Mouse (Mus musculus): Measurements from ENCODE around the gene Psip1. TPM values are rescaled to one million over a fixed set of nuclear protein-coding genes. Genes with fewer than 3 reads are reported as not detected.
"Not testable (repeated sequence)": the region's sequence is repeated elsewhere in the genome, so short reads cannot be mapped to it uniquely, and the experiment has no call there.

Gene Psip1
- polyA plus RNA-seq (2014; fragmentation: Nextera tagmentation; extraction: Ambion mirVana): 92.6 and 99.9 TPM in 2 replicates

DNA sequence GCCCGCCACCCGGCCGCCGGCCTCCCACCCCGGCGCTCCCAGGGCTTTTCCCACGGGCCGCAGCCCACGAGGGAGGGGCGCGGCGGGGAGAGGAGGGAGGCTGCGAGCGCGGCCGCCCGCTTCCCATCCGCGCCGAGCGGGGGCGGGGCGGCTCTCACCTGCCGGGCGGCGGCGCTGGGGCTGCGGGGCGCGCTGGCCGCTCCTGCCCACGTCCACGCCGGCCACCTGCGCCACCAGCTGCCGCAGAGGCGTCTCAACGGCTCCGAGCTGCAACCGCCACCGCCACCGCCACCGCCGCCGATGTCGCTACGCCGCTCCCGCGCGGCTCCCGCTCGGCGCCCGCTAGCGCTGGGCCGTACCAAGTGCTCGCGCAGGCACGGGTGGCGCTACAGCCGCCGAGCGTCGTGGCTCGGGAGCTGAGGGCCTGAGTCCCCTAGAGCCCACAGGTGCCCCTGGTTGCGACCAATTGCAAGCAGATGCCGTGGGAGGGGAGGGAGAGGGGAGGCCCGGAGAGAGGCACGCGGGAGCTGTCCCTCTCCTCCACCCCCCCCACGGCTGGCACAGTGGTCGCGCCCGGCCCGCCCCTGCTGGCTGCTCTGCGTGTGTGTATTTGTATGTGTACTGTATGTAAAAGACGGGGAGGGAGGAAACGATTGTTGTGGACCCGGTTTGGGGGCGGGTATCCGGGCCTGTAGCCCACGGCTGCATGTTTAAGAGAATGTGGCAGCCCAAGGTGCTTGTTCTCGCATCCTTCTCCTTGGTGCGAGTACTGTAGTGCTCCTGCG is at the start of gene Psip1:
TSS of gene Psip1 (minus strand) at position 343 of the 785 bp plus-strand sequence.
- peak; percentile 84 for ATAC-seq (ENCODE audit: insufficient number of reproducible peaks, insufficient read depth, low FRiP score, low read depth)
- Histone ChIP-seq H3K27ac (replicated peaks in 1 of 2; ENCODE audit: control insufficient read depth in 1 of 2, insufficient read depth in 1 of 2, low read depth in 2 of 2, low read length in 2 of 2) (peak within 1 kb of the TSS; percentile 97 to 99), H3K27me3 (ENCODE audit: control insufficient read depth, insufficient read depth, low read length) (no peaks in the 10 kb centered on the region), H3K9ac (ENCODE audit: low read length) (peak within 1 kb of the TSS; percentile 90), H3K9me3 (ENCODE audit: control insufficient read depth, low read length) (no peaks in the 10 kb centered on the region), H3K4me2 (ENCODE audit: low read length) (peak within 1 kb of the TSS; percentile 75), H3K4me3 (ENCODE audit: control insufficient read depth in 1 of 2, insufficient read depth in 1 of 2, low read depth in 1 of 2, low read length in 2 of 2) (peak within 1 kb of the TSS; percentile 95 to 96), H3K4me1 (ENCODE audit: control insufficient read depth in 2 of 2, insufficient read depth in 2 of 2, low read length in 2 of 2) (peaks cover 4 to 17% of the 10 kb centered on the region in 2 experiments), H3K36me3 (ENCODE audit: control insufficient read depth, insufficient read depth, low read length) (peaks cover 31% of the 10 kb centered on the region)
- under 1% methylated on average over 70 of the region's 86 CpGs for WGBS

DNA sequence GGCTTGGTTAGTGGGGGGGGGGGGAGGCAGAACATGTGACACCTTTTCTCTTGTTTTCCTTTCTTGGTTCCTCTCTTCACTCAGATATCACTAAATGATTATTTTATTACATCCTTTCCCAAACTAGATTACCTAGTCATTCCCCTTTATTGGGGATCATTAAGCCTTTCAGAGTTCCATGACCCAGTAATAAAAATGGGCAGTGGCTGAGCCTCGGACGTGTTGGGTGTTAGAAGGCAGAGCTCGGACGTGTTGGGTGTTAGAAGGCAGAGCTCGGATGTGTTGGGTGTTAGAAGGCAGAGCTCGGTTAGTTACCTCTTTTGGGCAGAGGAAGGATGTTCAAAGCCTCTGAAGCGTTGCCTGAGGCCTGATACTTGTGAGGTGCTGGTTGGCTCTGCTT is 47.8 kb upstream of the Psip1 start:
- H3K9me3 ChIP-seq (ENCODE audit: control insufficient read depth, low read length): no peaks in the 10 kb centered on the region
- H3K4me1 ChIP-seq (ENCODE audit: control insufficient read depth in 2 of 2, insufficient read depth in 2 of 2, low read length in 2 of 2): no peaks in the 10 kb centered on the region
- no peak for ATAC-seq (ENCODE audit: insufficient number of reproducible peaks, insufficient read depth, low FRiP score, low read depth)
- no peaks in the 10 kb centered on the region for H3K27me3 ChIP-seq (ENCODE audit: control insufficient read depth, insufficient read depth, low read length)
- 60% methylated on average over 7 of the region's 7 CpGs for whole genome bisulfite sequencing
- no peaks in the 10 kb centered on the region for H3K36me3 ChIP-seq (ENCODE audit: control insufficient read depth, insufficient read depth, low read length)
- no peak overlapping the region for H3K4me3 ChIP-seq (ENCODE audit: control insufficient read depth in 1 of 2, insufficient read depth in 1 of 2, low read depth in 1 of 2, low read length in 2 of 2)
- no peak overlapping the region for H3K27ac ChIP-seq (replicated peaks in 1 of 2; ENCODE audit: control insufficient read depth in 1 of 2, insufficient read depth in 1 of 2, low read depth in 2 of 2, low read length in 2 of 2)
- no peak overlapping the region for H3K9ac ChIP-seq (ENCODE audit: low read length)
- no peak overlapping the region for H3K4me2 ChIP-seq (ENCODE audit: low read length)

DNA sequence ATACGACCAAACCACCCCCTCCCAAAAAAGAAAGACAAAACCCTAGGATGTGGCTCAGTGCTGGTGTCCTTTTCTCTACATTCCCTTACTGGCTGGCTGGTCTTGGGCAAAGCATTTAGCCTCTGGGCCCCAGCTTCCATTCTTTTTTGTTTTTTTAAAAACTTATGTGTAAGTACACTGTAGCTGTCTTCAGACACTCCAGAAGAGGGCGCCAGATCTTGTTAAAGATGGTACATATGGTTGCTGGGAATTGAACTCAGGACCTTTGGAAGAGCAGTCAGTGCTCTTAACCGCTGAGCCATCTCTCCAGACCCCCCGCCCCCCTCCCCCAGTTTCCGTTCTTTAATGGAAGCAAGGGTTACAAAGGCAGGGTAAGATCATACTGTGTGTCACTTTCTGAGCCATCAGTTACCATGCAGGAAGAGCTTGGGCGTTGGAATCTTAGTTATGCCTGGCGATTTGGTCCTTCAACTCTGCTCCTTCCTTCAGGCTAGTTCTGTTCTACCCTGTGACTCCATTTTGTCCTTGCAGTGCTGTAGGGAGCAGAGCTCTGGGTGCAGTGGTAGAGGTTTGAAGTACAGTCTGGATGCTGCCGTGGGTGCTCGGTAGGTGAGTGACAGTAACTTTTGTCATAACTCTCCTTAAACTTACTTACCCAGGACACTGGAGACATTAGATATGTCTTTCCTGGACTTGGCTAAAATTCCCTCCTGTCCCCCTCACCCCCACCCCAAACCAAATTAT is 47.1 kb upstream of the Psip1 start:
- H3K4me3 ChIP-seq (ENCODE audit: control insufficient read depth in 1 of 2, insufficient read depth in 1 of 2, low read depth in 1 of 2, low read length in 2 of 2): no peak overlapping the region
- no peaks in the 10 kb centered on the region for H3K9me3 ChIP-seq (ENCODE audit: control insufficient read depth, low read length)
- no peak overlapping the region for H3K27ac ChIP-seq (replicated peaks in 1 of 2; ENCODE audit: control insufficient read depth in 1 of 2, insufficient read depth in 1 of 2, low read depth in 2 of 2, low read length in 2 of 2)
- no peak for ATAC-seq (ENCODE audit: insufficient number of reproducible peaks, insufficient read depth, low FRiP score, low read depth)
- H3K27me3 ChIP-seq (ENCODE audit: control insufficient read depth, insufficient read depth, low read length): no peaks in the 10 kb centered on the region
- no peak overlapping the region for H3K4me2 ChIP-seq (ENCODE audit: low read length)
- 78% methylated on average over 9 of the region's 9 CpGs for WGBS
- no peak overlapping the region for H3K9ac ChIP-seq (ENCODE audit: low read length)
- no peaks in the 10 kb centered on the region for H3K36me3 ChIP-seq (ENCODE audit: control insufficient read depth, insufficient read depth, low read length)
- H3K4me1 ChIP-seq (ENCODE audit: control insufficient read depth in 2 of 2, insufficient read depth in 2 of 2, low read length in 2 of 2): no peaks in the 10 kb centered on the region

DNA sequence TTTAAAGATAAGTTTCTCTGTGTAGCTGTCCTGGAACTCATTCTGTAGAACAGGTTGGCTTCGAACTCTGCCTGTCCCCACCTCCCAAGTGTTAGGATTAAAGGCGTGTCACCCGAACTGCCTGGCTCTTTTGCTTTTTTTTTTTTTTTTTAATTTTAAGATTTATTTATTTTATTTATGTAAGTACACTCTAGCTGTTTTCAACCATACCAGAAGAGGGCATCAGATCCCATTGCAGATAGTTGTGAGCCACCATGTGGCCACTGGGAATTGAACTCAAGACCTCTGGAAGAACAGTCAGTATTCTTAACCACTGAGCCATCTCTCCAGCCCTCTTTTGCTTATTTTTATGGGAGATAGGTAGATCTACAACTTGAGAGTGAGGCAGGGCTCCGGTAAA is 43.8 kb upstream of the Psip1 start:
- H3K36me3 ChIP-seq (ENCODE audit: control insufficient read depth, insufficient read depth, low read length); ATAC-seq (ENCODE audit: insufficient number of reproducible peaks, insufficient read depth, low FRiP score, low read depth); H3K4me3 ChIP-seq (ENCODE audit: control insufficient read depth in 1 of 2, insufficient read depth in 1 of 2, low read depth in 1 of 2, low read length in 2 of 2); H3K27ac ChIP-seq (replicated peaks in 1 of 2; ENCODE audit: control insufficient read depth in 1 of 2, insufficient read depth in 1 of 2, low read depth in 2 of 2, low read length in 2 of 2); H3K9me3 ChIP-seq (ENCODE audit: control insufficient read depth, low read length); H3K27me3 ChIP-seq (ENCODE audit: control insufficient read depth, insufficient read depth, low read length); H3K9ac ChIP-seq (ENCODE audit: low read length); H3K4me2 ChIP-seq (ENCODE audit: low read length); H3K4me1 ChIP-seq (ENCODE audit: control insufficient read depth in 2 of 2, insufficient read depth in 2 of 2, low read length in 2 of 2): not testable (repeated sequence)
- 90% methylated on average over 4 of the region's 4 CpGs for WGBS

DNA sequence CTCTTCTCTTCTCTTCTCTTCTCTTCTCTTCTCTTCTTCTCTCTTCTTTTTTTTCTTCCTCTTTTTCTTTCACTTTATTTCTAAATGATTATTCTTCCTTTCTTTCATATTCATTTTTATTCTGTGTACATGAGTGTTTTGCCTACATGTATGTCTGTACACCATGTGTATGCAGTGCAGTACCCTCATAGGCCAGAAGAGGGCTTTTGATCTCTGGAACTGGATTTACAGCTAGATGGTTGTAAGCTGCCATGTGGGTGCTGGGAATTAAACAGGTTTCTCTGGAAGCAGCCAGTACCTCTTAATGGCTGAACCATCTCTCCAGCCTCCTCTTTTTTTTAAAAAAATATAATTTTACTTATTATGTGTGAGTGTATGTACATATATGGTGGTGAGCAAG is 41.7 kb upstream of the Psip1 start:
- ATAC-seq (ENCODE audit: insufficient number of reproducible peaks, insufficient read depth, low FRiP score, low read depth): no peak

DNA sequence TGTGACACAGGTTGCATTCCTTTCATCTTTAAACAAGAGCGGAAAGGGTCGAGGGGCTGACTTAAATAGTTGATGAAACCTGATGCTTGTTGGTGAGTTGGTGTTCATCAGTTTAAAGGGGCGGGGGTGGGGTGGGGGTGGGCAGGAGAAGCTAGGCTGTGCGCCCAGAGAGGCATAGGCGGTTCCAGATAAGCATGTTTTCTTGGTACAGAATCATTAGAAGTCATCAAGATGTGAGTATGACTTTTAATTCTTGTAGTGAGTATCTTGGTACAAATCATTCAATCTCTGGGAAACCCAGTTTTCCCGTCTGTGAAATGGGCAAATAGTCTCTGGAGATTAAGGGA is 40.7 kb upstream of the Psip1 start:
- H3K27ac ChIP-seq (replicated peaks in 1 of 2; ENCODE audit: control insufficient read depth in 1 of 2, insufficient read depth in 1 of 2, low read depth in 2 of 2, low read length in 2 of 2): no peak overlapping the region
- H3K4me1 ChIP-seq (ENCODE audit: control insufficient read depth in 2 of 2, insufficient read depth in 2 of 2, low read length in 2 of 2): peaks cover 0 to 5% of the 10 kb centered on the region in 2 experiments; a peak in 1 of 4 replicates
- no peaks in the 10 kb centered on the region for H3K9me3 ChIP-seq (ENCODE audit: control insufficient read depth, low read length)
- H3K36me3 ChIP-seq (ENCODE audit: control insufficient read depth, insufficient read depth, low read length): no peaks in the 10 kb centered on the region
- ATAC-seq (ENCODE audit: insufficient number of reproducible peaks, insufficient read depth, low FRiP score, low read depth): no peak
- H3K27me3 ChIP-seq (ENCODE audit: control insufficient read depth, insufficient read depth, low read length): no peaks in the 10 kb centered on the region
- H3K9ac ChIP-seq (ENCODE audit: low read length): no peak overlapping the region
- WGBS: 67% methylated on average over 6 of the region's 6 CpGs
- no peak overlapping the region for H3K4me2 ChIP-seq (ENCODE audit: low read length)
- H3K4me3 ChIP-seq (ENCODE audit: control insufficient read depth in 1 of 2, insufficient read depth in 1 of 2, low read depth in 1 of 2, low read length in 2 of 2): no peak overlapping the region

More for the DNA sequence above, 41.7 kb upstream of the Psip1 start:
- no peaks in the 10 kb centered on the region for H3K36me3 ChIP-seq (ENCODE audit: control insufficient read depth, insufficient read depth, low read length)
- no peaks in the 10 kb centered on the region for H3K9me3 ChIP-seq (ENCODE audit: control insufficient read depth, low read length)
- H3K4me3 ChIP-seq (ENCODE audit: control insufficient read depth in 1 of 2, insufficient read depth in 1 of 2, low read depth in 1 of 2, low read length in 2 of 2): no peak overlapping the region
- H3K4me2 ChIP-seq (ENCODE audit: low read length): no peak overlapping the region
- H3K4me1 ChIP-seq (ENCODE audit: control insufficient read depth in 2 of 2, insufficient read depth in 2 of 2, low read length in 2 of 2): peaks cover 0 to 5% of the 10 kb centered on the region in 2 experiments; a peak in 1 of 4 replicates
- no peak overlapping the region for H3K9ac ChIP-seq (ENCODE audit: low read length)
- H3K27ac ChIP-seq (replicated peaks in 1 of 2; ENCODE audit: control insufficient read depth in 1 of 2, insufficient read depth in 1 of 2, low read depth in 2 of 2, low read length in 2 of 2): no peak overlapping the region
- no peaks in the 10 kb centered on the region for H3K27me3 ChIP-seq (ENCODE audit: control insufficient read depth, insufficient read depth, low read length)

DNA sequence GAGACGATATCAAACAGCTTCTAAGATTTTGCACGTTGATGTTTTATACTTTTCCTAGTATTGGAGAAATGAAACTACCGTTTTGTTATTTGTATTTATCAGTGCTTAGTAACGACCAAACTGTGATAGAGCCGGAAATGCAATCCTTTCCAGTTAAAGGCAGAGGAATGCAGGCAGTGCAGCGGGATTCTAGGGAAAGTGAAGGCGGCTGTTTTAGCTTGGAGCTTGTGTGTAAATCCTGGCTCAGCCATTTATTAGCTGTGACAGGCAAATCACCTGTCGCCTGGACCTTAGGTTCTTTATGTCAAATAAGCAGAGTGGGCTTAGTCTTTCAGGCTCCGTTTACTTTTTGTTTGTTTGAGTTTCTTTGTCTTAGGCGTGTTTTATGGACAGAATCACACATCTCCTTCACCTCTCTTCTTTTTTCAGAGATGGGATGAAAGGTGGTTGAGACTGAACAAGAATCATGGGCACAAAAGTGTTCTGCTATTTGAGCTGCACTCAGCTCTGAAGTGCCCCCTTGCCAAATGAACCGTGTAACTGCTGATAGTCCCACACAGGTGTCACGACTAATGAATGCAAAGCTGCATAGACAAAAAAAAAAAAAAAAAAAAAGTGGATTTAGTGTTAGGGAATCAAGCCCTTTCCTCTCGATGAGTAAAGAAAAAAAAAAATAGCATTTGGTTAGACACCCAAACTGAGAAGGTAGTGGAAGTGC is 40.2 kb upstream of the Psip1 start:
- Histone ChIP-seq H3K9me3 (ENCODE audit: control insufficient read depth, low read length) (no peaks in the 10 kb centered on the region), H3K4me1 (ENCODE audit: control insufficient read depth in 2 of 2, insufficient read depth in 2 of 2, low read length in 2 of 2) (peaks cover 0 to 5% of the 10 kb centered on the region in 2 experiments; a peak in 1 of 4 replicates), H3K36me3 (ENCODE audit: control insufficient read depth, insufficient read depth, low read length) (no peaks in the 10 kb centered on the region), H3K27me3 (ENCODE audit: control insufficient read depth, insufficient read depth, low read length) (no peaks in the 10 kb centered on the region), H3K4me2 (ENCODE audit: low read length) (peak overlapping the region; percentile 88), H3K27ac (replicated peaks in 1 of 2; ENCODE audit: control insufficient read depth in 1 of 2, insufficient read depth in 1 of 2, low read depth in 2 of 2, low read length in 2 of 2) (peak overlapping the region; percentile 3 to 87; a peak in 1 of 4 replicates), H3K4me3 (ENCODE audit: control insufficient read depth in 1 of 2, insufficient read depth in 1 of 2, low read depth in 1 of 2, low read length in 2 of 2) (peak overlapping the region; percentile 19 to 65), H3K9ac (ENCODE audit: low read length) (peak overlapping the region; percentile 73)
- 12% methylated on average over 13 of the region's 13 CpGs for WGBS
- ATAC-seq (ENCODE audit: insufficient number of reproducible peaks, insufficient read depth, low FRiP score, low read depth): no peak

Measured in heart, embryonic 14.5 days (tissue).